Mouse (Mus musculus) kidney, adult 2 months (tissue): ENCODE data around the gene Tfap2d. TPM values are rescaled to one million over a fixed set of nuclear protein-coding genes. Genes with fewer than 3 reads are reported as not detected.

ENCODE experiments used
- DNase-seq: peaks from one replicate; pipeline ENCODE4 v3.0.0; 2021
- H3K27ac ChIP-seq: fragments of 200-500 bp; 2 replicates; pipeline ENCODE4 v1.5.1; 2012; ENCODE audit warnings: low read depth, low read length, control low read depth, inconsistent platforms; ENCODE audit not compliant: insufficient read depth
- H3K27me3 ChIP-seq: fragments of 200-500 bp; replicated peaks from 2 replicates; pipeline ENCODE4 v1.6.1; 2012; ENCODE audit warnings: mild to moderate bottlenecking, moderate library complexity, low read length, inconsistent platforms; ENCODE audit not compliant: control insufficient read depth, insufficient read depth
- H3K36me3 ChIP-seq: fragments of 200-500 bp; 2 replicates; pipeline ENCODE4 v1.6.1; 2012; ENCODE audit warnings: mild to moderate bottlenecking, moderate library complexity, low read length, inconsistent platforms; ENCODE audit not compliant: control insufficient read depth, insufficient read depth
- H3K4me1 ChIP-seq: fragments of 200-500 bp; 2 replicates; pipeline ENCODE4 v1.6.1; 2011; ENCODE audit warnings: low read length; ENCODE audit not compliant: control insufficient read depth, insufficient read depth
- H3K4me3 ChIP-seq: fragments of 200-500 bp; 2 replicates; pipeline ENCODE4 v1.5.1; 2011; ENCODE audit warnings: mild to moderate bottlenecking, low read depth, low read length, control low read depth; ENCODE audit not compliant: insufficient read depth
- CTCF ChIP-seq: fragments of 200-500 bp; conservative IDR thresholded peaks from 2 replicates; pipeline ENCODE4 v1.5.1; 2011; ENCODE audit warnings: low read depth, mild to moderate bottlenecking, control low read depth, low read length, moderate library complexity, mixed read lengths; ENCODE audit not compliant: insufficient read depth, insufficient read length
- POLR2A ChIP-seq: fragments of 200-500 bp; IDR thresholded peaks from one replicate; pipeline ENCODE4 v1.6.1; 2011; ENCODE audit warnings: low read depth, low read length, control low read depth
- WGBS: fragments of 180-500 bp; shearing (Covaris S2); methylation state at CpG from one replicate; pipeline ENCODE4 v1.1.7; 2018; 5-methylcytosine and 5-hydroxymethylcytosine counted together
- polyA plus RNA-seq: library from polyadenylated mRNA; depleted of rRNA; stranded (reverse); fragments of >200 nt; gene quantifications from 2 replicates; pipeline ENCODE4 v1.2.3, GENCODE M21; 2012; rRNA removed

Gene Tfap2d
- polyA plus RNA-seq, 1 experiment = not detected

- no peaks in the 10 kb centered on the region; the same call in 1 of the 2 replicates for H3K36me3 ChIP-seq
- no peak for TF ChIP-seq CTCF
- TF ChIP-seq POLR2A = no peak
- peak; percentile 81 for DNase-seq
- peak overlapping the region; percentile 47 for H3K4me3 ChIP-seq
- no peaks in the 10 kb centered on the region for H3K4me1 ChIP-seq
- peaks cover 4% of the 10 kb centered on the region; the same call in 1 of the 2 replicates for H3K27me3 ChIP-seq
- peak overlapping the region; percentile 90 for H3K27ac ChIP-seq
- 1% methylated on average over 8 of the region's 8 CpGs for WGBS
Measured at GRCm38 (mm10) chr1:19211033-19211405, 108.2 kb downstream of the Tfap2d start.

- Histone ChIP-seq H3K4me3 (peak overlapping the region; percentile 51), H3K36me3 (no peaks in the 10 kb centered on the region; the same call in 1 of the 2 replicates), H3K27ac (peak overlapping the region; percentile 89), H3K4me1 (no peaks in the 10 kb centered on the region), H3K27me3 (peaks cover 4% of the 10 kb centered on the region; the same call in 1 of the 2 replicates)
- peak; percentile 50 for DNase-seq
- 4% methylated on average over 15 of the region's 15 CpGs for WGBS
- no peak for TF ChIP-seq POLR2A
Measured at GRCm38 (mm10) chr1:19211546-19212154, 108.8 kb downstream of the Tfap2d start.

GRCm38 (mm10) chr1:19212691-19213090, 109.9 kb downstream of the Tfap2d start:
- H3K4me1 ChIP-seq = no peaks in the 10 kb centered on the region
- no peaks in the 10 kb centered on the region; the same call in 1 of the 2 replicates for H3K36me3 ChIP-seq
- peak overlapping the region; percentile 89 for H3K27ac ChIP-seq
- peaks cover 4% of the 10 kb centered on the region; the same call in 1 of the 2 replicates for H3K27me3 ChIP-seq
- peak overlapping the region; percentile 51 for H3K4me3 ChIP-seq
- no peak for DNase-seq
- 5% methylated on average over 4 of the region's 4 CpGs for WGBS
- TF ChIP-seq CTCF (no peak), POLR2A (no peak)

GRCm38 (mm10) chr1:19213171-19213570, 110.3 kb downstream of the Tfap2d start:
- WGBS = 4% methylated on average over 4 of the region's 4 CpGs
- TF ChIP-seq CTCF (no peak), POLR2A (no peak)
- H3K36me3 ChIP-seq = no peaks in the 10 kb centered on the region; the same call in 1 of the 2 replicates
- peak overlapping the region; percentile 51 for H3K4me3 ChIP-seq
- H3K4me1 ChIP-seq = no peaks in the 10 kb centered on the region
- DNase-seq = peak; percentile 17
- peaks cover 4% of the 10 kb centered on the region; the same call in 1 of the 2 replicates for H3K27me3 ChIP-seq
- peak overlapping the region; percentile 89 for H3K27ac ChIP-seq

GRCm38 (mm10) chr1:19213851-19214395, 111.1 kb downstream of the Tfap2d start:
- peak overlapping the region; percentile 69 for H3K27ac ChIP-seq

More at GRCm38 (mm10) chr1:19213851-19214395, 111.1 kb downstream of the Tfap2d start:
- Histone ChIP-seq H3K36me3 (no peaks in the 10 kb centered on the region; the same call in 1 of the 2 replicates), H3K4me3 (peak overlapping the region; percentile 79), H3K27me3 (peaks cover 4% of the 10 kb centered on the region; the same call in 1 of the 2 replicates), H3K4me1 (no peaks in the 10 kb centered on the region)
- no peak for TF ChIP-seq POLR2A
- TF ChIP-seq CTCF = no peak
- peak; percentile 9 for DNase-seq
- 4% methylated on average over 36 of the region's 36 CpGs for WGBS

Other genes starting within 250 kb of the Tfap2d start
- 36.0 and 44.2 TPM in 2 replicates for gene Tfap2b, start 105.9 kb downstream of the Tfap2d start, polyA plus RNA-seq